Mouse (Mus musculus) olfactory bulb, adult 2 months (tissue): ENCODE measurements at regions not wholly inside any gene's neighbourhood (a gene's known extent, or its start where the extent isn't known, plus 50 kb on each side); places are given as distances from the start of the nearest gene placed in this dataset.
"Not testable (repeated sequence)": the region's sequence is repeated elsewhere in the genome, so short reads cannot be mapped to it uniquely, and the experiment has no call there.

Source experiments
- H3K27ac ChIP-seq: fragments of 200-500 bp; 2 replicates; pipeline ENCODE4 v1.5.1; 2012; ENCODE audit warnings: low read depth, low read length; ENCODE audit not compliant: insufficient read depth
- H3K4me1 ChIP-seq: fragments of 200-500 bp; 2 replicates; pipeline ENCODE4 v1.6.1; 2012; ENCODE audit warnings: low read length; ENCODE audit not compliant: control insufficient read depth, insufficient read depth
- H3K4me3 ChIP-seq: fragments of 200-500 bp; 2 replicates; pipeline ENCODE4 v1.5.1; 2012; ENCODE audit warnings: mild to moderate bottlenecking, low read depth, low read length, moderate library complexity; ENCODE audit not compliant: insufficient read depth
- CTCF ChIP-seq: fragments of 200-500 bp; IDR thresholded peaks from 2 replicates; pipeline ENCODE4 v1.5.1; 2012; ENCODE audit warnings: low read depth, mild to moderate bottlenecking, low read length, moderate library complexity; ENCODE audit not compliant: insufficient read depth
- POLR2A ChIP-seq: fragments of 200-500 bp; IDR thresholded peaks from 2 replicates; pipeline ENCODE4 v1.6.1; 2012; ENCODE audit warnings: mild to moderate bottlenecking, low read depth, low read length, moderate library complexity; ENCODE audit not compliant: insufficient read depth
- WGBS: fragments of 180-500 bp; shearing (Covaris S2); methylation state at CpG from one replicate; pipeline ENCODE4 v1.1.7; 2018; 5-methylcytosine and 5-hydroxymethylcytosine counted together

DNA sequence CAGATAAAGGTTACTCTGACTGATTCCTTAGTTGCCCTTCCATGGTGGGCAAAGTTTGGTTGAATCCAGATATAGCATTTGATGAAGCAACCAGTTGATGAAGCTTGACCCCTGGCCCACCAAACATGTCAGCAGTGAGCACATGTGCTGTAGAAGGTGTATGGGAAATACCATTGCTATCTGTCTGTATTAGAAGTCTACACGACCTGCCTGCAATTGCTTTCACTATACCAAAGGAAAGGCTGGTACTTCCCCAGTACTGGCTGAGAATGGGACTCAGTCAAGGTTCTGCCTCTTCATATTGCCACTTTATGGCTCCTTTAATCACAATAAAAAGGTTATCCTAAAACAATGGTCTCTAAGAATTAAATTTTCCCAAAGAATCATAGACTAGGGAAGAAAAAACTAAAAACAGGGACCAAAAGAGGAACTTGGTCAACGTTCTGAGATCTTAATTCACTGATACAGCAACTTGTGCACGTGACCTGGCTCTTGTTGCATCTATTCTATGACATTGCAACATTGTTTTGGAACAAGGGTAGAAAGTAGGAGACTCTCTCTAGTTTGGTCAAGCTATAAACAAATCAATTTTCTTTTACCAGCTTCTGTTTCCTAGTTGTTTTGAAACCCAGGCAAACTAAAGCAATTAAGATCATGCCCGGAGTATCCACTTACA is 284.0 kb downstream of the Rapgef2 start:
- TF ChIP-seq POLR2A, result no peak
- TF ChIP-seq CTCF, result no peak
- no peak overlapping the region for H3K27ac ChIP-seq
- no peak overlapping the region for H3K4me3 ChIP-seq
- 82% methylated on average over 4 of the region's 4 CpGs for WGBS
- no peaks in the 10 kb centered on the region for H3K4me1 ChIP-seq

- Histone ChIP-seq H3K27ac (no peak overlapping the region), H3K4me3 (no peak overlapping the region), H3K4me1 (no peaks in the 10 kb centered on the region)
- 93% methylated on average over 4 of the region's 4 CpGs for WGBS
- TF ChIP-seq POLR2A (no peak), CTCF (no peak)
Observed at GRCm38 (mm10) chr3:79001754-79002153, 284.6 kb downstream of the Rapgef2 start.

DNA sequence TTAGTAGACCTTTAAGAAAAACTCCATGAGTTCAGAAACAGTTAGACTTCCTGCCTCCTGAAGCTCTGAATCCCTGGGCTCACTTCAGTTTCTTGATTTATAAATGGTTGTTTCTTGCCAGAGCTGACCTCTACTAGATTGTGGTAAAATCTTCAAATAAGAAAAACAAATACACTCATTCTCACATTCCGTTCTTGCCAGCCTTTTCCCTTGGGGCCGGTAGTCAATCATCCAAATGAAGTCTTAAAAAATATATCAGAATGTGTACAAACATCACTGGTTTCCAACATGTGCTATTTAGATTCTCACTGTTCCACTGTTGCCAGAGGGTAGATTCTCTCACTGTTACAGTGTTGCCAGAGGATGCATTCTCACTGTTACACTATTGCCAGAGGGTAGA is 286.0 kb downstream of the Rapgef2 start:
- TF ChIP-seq POLR2A (no peak), CTCF (no peak)
- Histone ChIP-seq H3K4me1 (no peaks in the 10 kb centered on the region), H3K27ac (no peak overlapping the region), H3K4me3 (no peak overlapping the region)
- 81% methylated on average over 2 of the region's 2 CpGs for WGBS

DNA sequence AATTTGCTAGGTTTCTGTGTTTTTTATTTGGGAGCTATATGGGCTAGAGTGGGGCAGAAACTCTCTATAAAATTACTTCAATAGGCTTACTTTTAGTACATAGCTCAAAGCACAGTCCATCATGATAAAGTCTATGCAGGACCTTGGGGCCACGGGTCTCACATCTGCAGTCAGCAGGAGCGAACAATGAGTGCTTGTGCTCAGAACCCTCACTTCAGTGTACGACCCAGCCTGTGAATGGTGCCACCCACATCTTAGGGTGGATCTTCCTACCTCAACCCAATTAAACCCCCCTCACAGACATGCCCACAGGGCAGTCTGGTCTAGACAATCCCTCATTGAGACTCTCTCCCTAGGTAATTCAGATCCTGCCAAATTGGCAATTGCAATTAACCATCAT is 286.5 kb downstream of the Rapgef2 start:
- no peaks in the 10 kb centered on the region for H3K4me1 ChIP-seq
- 68% methylated on average over 3 of the region's 3 CpGs for WGBS
- H3K27ac ChIP-seq, result no peak overlapping the region
- H3K4me3 ChIP-seq, result no peak overlapping the region
- no peak for TF ChIP-seq POLR2A

DNA sequence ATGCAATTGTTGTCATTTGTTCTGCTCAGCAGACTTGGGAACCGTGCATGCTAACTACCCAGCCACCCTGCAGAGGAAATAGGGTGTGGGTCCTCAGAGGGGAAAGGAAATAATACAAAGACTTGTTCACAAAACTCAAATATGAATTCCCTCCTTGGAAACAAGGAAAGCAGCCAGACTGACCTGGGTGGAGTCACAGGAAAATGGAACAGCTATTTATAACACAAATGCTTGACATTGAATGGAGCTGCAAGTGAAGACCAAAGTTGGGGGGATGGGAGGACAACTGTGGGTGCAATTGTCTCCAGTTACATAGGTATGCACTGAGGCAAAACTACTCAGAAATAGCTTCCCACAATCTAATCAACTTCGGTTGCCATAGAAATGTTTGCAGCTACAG is 298.2 kb downstream of the Rapgef2 start:
- H3K4me1 ChIP-seq, result no peaks in the 10 kb centered on the region
- H3K4me3 ChIP-seq, result no peak overlapping the region
- TF ChIP-seq POLR2A (no peak), CTCF (no peak)
- H3K27ac ChIP-seq, result no peak overlapping the region
- WGBS, result 76% methylated on average over 2 of the region's 2 CpGs

DNA sequence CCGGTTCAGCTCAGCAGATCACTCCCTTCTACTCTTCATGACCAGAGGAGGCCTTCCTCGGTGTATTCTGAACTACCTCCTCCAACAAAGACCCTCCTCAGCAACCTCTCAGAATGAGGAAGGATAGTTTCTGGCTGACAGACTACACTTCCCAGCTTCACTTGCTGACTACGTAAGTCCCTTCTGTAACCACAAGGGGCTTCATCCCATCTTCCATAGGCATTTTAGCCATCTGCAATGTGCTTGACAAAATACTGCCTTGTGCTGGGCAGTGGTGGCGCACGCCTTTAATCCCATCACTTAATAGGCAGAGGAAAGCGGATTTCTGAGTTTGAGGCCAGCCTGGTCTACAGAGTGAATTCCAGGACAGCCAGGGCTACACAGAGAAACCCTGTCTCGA is 299.6 kb downstream of the Rapgef2 start:
- H3K4me1 ChIP-seq, result no peaks in the 10 kb centered on the region
- H3K4me3 ChIP-seq, result no peak overlapping the region
- no peak overlapping the region for H3K27ac ChIP-seq
- no peak for TF ChIP-seq CTCF
- TF ChIP-seq POLR2A, result no peak
- 83% methylated on average over 7 of the region's 7 CpGs for WGBS

- TF ChIP-seq CTCF (no peak), POLR2A (no peak)
- no peaks in the 10 kb centered on the region for H3K4me1 ChIP-seq
- WGBS, result 91% methylated on average over 3 of the region's 3 CpGs
- no peak overlapping the region for H3K4me3 ChIP-seq
- H3K27ac ChIP-seq, result no peak overlapping the region
Observed at GRCm38 (mm10) chr3:78981057-78981456, 305.3 kb downstream of the Rapgef2 start.

DNA sequence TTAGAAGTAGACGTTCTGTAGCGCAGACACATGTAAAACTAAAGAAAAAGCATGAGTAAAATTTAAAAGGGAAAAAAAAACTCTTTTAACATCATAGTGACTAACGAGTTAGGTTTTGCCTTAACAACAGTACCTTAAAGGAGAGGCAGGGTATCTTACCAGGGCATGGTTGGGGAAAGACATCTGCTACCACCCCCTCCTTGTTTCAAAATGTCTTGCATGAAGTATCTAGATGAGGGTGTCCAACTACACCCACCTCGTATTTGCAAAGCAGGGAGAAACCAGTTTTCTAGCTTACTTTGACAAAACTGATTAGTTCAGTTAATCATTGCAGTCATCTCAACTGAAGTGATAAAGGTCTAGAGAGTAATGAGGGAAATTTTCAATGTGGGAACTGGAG is 307.5 kb downstream of the Rapgef2 start:
- no peak overlapping the region for H3K4me3 ChIP-seq
- 84% methylated on average over 4 of the region's 4 CpGs for WGBS
- no peak for TF ChIP-seq POLR2A
- no peak for TF ChIP-seq CTCF

GRCm38 (mm10) chr3:78966683-78967549 is 319.4 kb downstream of the Rapgef2 start:
- 2% methylated on average over 48 of the region's 57 CpGs for WGBS
- H3K4me3 ChIP-seq, result peak overlapping the region; percentile 59
- not testable (repeated sequence) for H3K4me1 ChIP-seq, H3K27ac ChIP-seq

More for the DNA sequence above, 307.5 kb downstream of the Rapgef2 start:
- no peak overlapping the region for H3K27ac ChIP-seq
- H3K4me1 ChIP-seq, result no peaks in the 10 kb centered on the region
